Mouse (Mus musculus): ENCODE results near the gene Sardh.

DNA sequence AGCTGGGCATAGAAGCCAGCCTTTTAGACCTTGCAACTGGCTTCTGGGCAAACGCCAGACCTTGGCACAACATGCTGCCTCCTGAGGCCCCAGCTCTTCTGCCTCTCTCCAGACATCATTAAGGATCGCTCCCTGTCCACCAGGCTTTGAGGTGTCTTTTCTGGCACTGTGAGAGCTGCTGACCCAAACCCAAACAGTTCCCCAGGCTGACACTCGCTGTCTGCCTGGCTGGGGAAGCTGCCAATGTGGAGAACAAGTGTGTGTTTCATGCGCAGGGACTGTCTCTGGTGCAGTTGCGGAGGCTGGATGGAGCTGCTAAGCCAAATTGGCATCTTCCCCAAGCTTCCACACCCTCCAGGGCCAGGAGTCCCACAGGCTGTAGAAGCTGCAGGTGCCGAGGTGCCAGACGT is 25.1 kb downstream of the Sardh start:
- TF ChIP-seq POLR2A (IDR thresholded peaks at IDR 0.05; ENCODE audit: insufficient read depth, low read length) (no peak), CTCF (IDR thresholded peaks at IDR 0.05; ENCODE audit: low read depth, low read length) (no peak)
